Mouse (Mus musculus) bone marrow macrophage, adult 2 months (primary cell): ENCODE results near the gene Smim23.

Experiments used
- CTCF ChIP-seq: IDR thresholded peaks from 2 replicates; pipeline ENCODE4 v1.5.1; 2012; ENCODE audit warnings: low read depth, mild to moderate bottlenecking, low read length, moderate library complexity
- POLR2A ChIP-seq: IDR thresholded peaks from 2 replicates; pipeline ENCODE4 v1.6.1; 2012; ENCODE audit warnings: mild to moderate bottlenecking, low read depth, low read length, borderline replicate concordance

DNA sequence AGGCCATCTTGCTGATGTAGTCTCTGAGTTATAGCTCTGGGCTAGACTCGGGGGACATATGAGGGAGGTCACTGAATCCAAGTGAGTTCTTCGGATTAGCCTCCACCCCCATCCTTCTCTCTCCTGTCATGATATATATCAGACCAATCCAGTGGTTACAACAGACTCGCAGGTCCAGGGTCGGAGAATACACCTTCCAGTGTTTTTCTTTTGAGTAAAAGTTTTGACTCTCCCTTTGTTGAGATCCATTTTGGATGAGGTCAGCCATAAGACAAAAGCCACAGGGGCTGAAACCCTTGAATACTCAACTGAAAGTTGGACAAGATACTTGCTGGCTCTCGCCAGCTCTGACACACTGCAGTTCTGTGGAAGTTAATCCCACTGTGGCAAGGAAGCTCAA is 38.2 kb downstream of the Smim23 start:
- TF ChIP-seq CTCF (no peak), POLR2A (no peak)
